Mouse (Mus musculus) cerebellum, adult 2 months (tissue): Measurements from ENCODE around the gene Negr1.

Experiments
- CTCF ChIP-seq: fragments of 200-500 bp; IDR thresholded peaks from 2 replicates; pipeline ENCODE4 v1.5.1; 2011; ENCODE audit warnings: low read depth, mild to moderate bottlenecking, control low read depth, low read length, moderate library complexity, borderline replicate concordance; ENCODE audit not compliant: insufficient read depth
- POLR2A ChIP-seq: fragments of 200-500 bp; IDR thresholded peaks from 2 replicates; pipeline ENCODE4 v1.6.1; 2011; ENCODE audit warnings: low read length, control low read depth, borderline replicate concordance; ENCODE audit not compliant: insufficient read depth

DNA sequence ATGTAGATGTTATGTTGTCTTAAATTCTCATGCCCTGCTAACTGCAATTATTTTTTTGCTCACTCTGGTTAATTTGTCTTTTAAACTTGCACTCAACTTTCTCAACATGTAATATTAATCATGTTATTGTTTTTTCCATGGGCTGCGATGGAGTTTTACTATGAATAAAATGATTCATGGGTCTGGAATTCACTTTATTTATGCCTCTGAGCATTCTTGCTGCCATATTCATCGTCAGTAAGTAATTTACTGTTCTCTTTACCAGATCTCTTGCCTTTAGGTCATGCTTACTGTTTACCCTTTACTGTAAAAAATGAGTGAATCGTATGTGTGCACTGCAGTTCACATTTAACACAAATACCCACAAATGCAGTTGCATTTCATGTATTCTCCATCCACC lies 45.3 kb downstream of the Negr1 start:
- TF ChIP-seq POLR2A (no peak), CTCF (no peak)
